Mouse (Mus musculus) intestine, embryonic 16.5 days (tissue): ENCODE results near the gene Gm26920. TPM values are rescaled to one million over a fixed set of nuclear protein-coding genes. Genes with fewer than 3 reads are reported as not detected.

Source experiments
- ATAC-seq: fragments of 200-750 bp; cut with Nextera tagmentation; 2 replicates; pipeline ENCODE4 v1.8.0; 2017; ENCODE audit warnings: moderate TSS enrichment, moderate library complexity
- H3K27ac ChIP-seq: fragments of 300-500 bp; sonication (generic); 2 replicates; pipeline ENCODE4 v1.5.1; 2014; ENCODE audit warnings: mild to moderate bottlenecking, low read length
- H3K27me3 ChIP-seq: fragments of 300-500 bp; sonication (generic); replicated peaks from 2 replicates; pipeline ENCODE4 v1.6.1; 2014; ENCODE audit warnings: low read length, control low read depth, mixed read lengths; ENCODE audit not compliant: control insufficient read depth, insufficient read depth
- H3K36me3 ChIP-seq: fragments of 300-500 bp; sonication (generic); 2 replicates; pipeline ENCODE4 v1.6.1; 2014; ENCODE audit warnings: low read length, control low read depth; ENCODE audit not compliant: control insufficient read depth, insufficient read depth
- H3K4me1 ChIP-seq: fragments of 300-500 bp; sonication (generic); 2 replicates; pipeline ENCODE4 v1.6.1; 2014; ENCODE audit warnings: low read length, control low read depth, mixed read lengths; ENCODE audit not compliant: control insufficient read depth, insufficient read depth
- H3K4me2 ChIP-seq: fragments of 300-500 bp; sonication (generic); 2 replicates; pipeline ENCODE4 v1.6.1; 2014; ENCODE audit warnings: low read depth, low read length, control low read depth
- H3K4me3 ChIP-seq: fragments of 300-500 bp; sonication (generic); 2 replicates; pipeline ENCODE4 v1.5.1; 2014; ENCODE audit warnings: mild to moderate bottlenecking, low read length
- H3K9ac ChIP-seq: fragments of 300-500 bp; sonication (generic); 2 replicates; pipeline ENCODE4 v1.6.1; 2014; ENCODE audit warnings: low read depth, low read length
- H3K9me3 ChIP-seq: fragments of 300-500 bp; sonication (generic); 2 replicates; pipeline ENCODE4 v1.6.1; 2016; ENCODE audit warnings: low read length, control low read depth; ENCODE audit not compliant: control insufficient read depth
- WGBS: fragments of 180-500 bp; shearing (Covaris S2); extraction: QIAGEN DNeasy Blood & Tissue Kit; methylation state at CpG from one replicate; pipeline ENCODE4 v1.1.7; 2014; 5-methylcytosine and 5-hydroxymethylcytosine counted together
- polyA plus RNA-seq: library from polyadenylated mRNA; unstranded; fragments of >200 nt; fragmentation: Nextera tagmentation; extraction: Ambion mirVana; gene quantifications from 2 replicates; pipeline ENCODE4 v1.2.1, GENCODE M21; 2015

Gene Gm26920
- polyA plus RNA-seq, 1 experiment from 2014 or later: 0.62 TPM

DNA sequence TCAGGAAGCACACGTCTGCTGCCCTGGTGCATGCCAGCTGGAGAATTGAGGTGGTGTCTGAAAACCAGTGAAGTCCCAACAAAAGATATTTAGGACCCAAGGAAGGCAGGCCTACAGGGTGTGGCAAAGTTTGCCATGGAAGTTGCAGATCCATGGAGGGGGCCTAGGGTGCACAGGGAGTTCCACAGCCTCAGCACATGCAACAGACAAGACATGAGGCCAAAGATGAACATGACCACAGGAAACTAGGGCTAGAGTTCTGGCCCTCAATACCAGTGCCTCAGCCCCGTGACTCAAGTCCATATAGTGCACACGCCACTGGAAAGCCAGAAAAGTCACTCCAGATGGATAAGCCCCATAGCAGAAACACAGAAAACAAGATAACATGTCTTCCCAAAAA, 61.6 kb downstream of the Gm26920 start:
- Histone ChIP-seq H3K4me3 (no peak overlapping the region), H3K27me3 (no peaks in the 10 kb centered on the region), H3K27ac (no peak overlapping the region), H3K4me2 (no peak overlapping the region), H3K9me3 (no peaks in the 10 kb centered on the region), H3K4me1 (no peaks in the 10 kb centered on the region), H3K36me3 (peaks cover 4% of the 10 kb centered on the region; the same call in 1 of the 2 replicates), H3K9ac (no peak overlapping the region)
- 93% methylated on average over 3 of the region's 3 CpGs for WGBS
- ATAC-seq: no peak

DNA sequence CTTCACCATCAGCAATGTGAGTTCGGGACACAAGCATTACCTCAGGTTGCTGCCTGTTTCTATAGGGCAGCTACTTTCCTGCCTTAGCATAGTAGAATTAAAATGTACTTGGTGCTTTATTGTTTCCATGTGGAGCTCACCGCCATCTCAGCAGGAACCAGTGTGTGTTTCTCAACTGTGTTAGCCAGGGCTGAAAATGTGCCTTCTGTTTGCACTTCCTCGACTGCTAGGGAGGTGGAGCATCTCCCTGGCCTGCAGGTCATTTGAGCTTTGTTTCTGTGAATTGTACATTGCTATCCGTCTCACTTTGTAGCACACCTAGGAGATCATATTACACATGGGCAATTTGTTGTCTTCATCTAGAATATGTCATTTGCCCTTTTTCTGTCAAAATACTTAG, 62.9 kb downstream of the Gm26920 start:
- Histone ChIP-seq H3K4me2 (no peak overlapping the region), H3K9me3 (no peaks in the 10 kb centered on the region), H3K4me1 (no peaks in the 10 kb centered on the region), H3K9ac (no peak overlapping the region), H3K36me3 (peaks cover 10% of the 10 kb centered on the region; the same call in 1 of the 2 replicates), H3K27ac (no peak overlapping the region), H3K27me3 (no peaks in the 10 kb centered on the region), H3K4me3 (no peak overlapping the region)
- 68% methylated on average over 4 of the region's 4 CpGs for WGBS
- ATAC-seq: no peak

DNA sequence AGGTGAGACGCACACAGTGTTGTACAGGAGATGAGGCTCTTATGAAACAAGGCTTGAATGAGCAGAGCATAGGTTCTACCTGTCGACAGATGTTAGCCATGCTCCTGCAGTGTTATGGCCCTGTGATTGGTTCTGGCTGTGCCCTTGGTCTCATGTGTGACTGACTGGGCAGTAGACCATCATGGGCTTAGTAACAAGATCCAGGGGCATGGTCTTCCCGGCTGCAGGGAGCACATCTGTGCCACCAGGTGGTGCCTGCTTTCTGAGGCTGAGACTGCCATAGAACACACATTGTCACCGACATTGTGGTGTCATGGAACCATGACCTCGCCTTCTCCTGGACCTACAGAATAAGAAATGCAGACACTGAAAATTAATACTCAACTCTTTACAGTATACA, 64.9 kb downstream of the Gm26920 start:
- Histone ChIP-seq H3K9me3 (no peaks in the 10 kb centered on the region), H3K27ac (no peak overlapping the region), H3K4me2 (no peak overlapping the region), H3K36me3 (peaks cover 10% of the 10 kb centered on the region; the same call in 1 of the 2 replicates), H3K4me3 (no peak overlapping the region), H3K27me3 (no peaks in the 10 kb centered on the region), H3K4me1 (no peaks in the 10 kb centered on the region), H3K9ac (no peak overlapping the region)
- ATAC-seq: no peak
- 83% methylated on average over 5 of the region's 5 CpGs for WGBS

DNA sequence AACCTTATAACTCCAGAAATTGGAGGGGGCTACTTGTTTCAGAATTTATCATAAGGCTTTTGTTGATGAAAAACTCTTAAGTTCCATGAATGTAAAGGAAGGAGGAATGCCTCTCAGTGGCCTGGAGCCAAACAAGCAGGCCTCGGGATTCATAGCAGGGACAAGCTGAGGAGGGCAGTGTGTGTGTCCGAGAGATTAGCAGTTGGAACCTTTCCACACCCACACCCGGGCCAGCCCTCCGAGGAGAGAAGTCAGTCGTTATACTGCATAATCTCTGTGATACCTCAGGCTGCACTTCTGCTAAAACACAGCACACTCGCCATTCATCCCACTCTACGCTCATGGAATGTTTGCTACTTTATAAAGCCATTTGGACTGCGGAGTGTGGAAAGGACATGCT, 66.4 kb downstream of the Gm26920 start:
- 85% methylated on average over 8 of the region's 8 CpGs for WGBS
- no peak overlapping the region for H3K4me2 ChIP-seq
- no peak overlapping the region for H3K9ac ChIP-seq
- no peak overlapping the region for H3K27ac ChIP-seq
- H3K36me3 ChIP-seq: peaks cover 12% of the 10 kb centered on the region
- H3K4me3 ChIP-seq: no peak overlapping the region
- ATAC-seq: no peak
- no peaks in the 10 kb centered on the region for H3K9me3 ChIP-seq
- no peaks in the 10 kb centered on the region for H3K4me1 ChIP-seq
- no peaks in the 10 kb centered on the region for H3K27me3 ChIP-seq

DNA sequence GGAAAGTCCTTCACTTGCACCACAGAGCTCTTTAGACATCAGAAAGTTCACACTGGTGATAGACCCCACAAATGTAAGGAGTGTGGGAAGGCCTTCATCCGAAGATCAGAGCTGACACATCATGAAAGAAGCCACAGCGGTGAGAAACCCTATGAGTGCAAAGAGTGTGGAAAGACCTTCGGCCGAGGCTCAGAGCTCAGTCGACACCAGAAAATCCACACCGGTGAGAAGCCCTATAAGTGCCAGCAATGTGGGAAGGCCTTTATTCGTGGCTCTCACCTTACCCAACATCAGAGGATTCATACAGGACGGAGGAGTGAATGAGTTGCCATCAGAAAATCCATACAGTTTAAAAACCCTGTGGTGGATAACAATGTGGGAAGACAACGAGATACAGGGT, 66.9 kb downstream of the Gm26920 start:
- Histone ChIP-seq H3K4me1 (no peaks in the 10 kb centered on the region), H3K9ac (no peak overlapping the region), H3K9me3 (no peaks in the 10 kb centered on the region), H3K4me3 (no peak overlapping the region), H3K4me2 (no peak overlapping the region), H3K27me3 (no peaks in the 10 kb centered on the region), H3K27ac (no peak overlapping the region), H3K36me3 (peaks cover 17% of the 10 kb centered on the region)
- 95% methylated on average over 9 of the region's 9 CpGs for WGBS
- ATAC-seq: no peak

DNA sequence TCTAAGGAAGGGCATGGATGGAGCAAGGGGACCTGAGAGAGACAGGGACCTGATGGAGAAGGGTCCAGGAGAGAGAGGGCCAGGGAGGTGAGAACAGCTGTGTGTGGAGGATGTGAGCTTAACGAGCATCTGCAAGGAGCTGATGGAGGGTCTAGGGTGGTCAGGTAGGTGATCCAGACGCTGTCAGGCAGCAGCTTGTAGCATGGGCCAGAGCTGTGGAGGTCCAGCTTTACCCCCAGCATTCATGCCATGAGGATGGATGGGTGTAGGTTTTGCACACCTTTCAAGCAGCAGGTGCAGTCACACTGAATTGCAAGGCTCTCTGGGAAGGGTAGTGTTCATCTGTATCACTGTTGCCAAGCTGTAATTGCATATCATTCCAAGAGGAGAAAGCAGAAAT, 70.7 kb downstream of the Gm26920 start:
- no peak for ATAC-seq
- 90% methylated on average over 2 of the region's 2 CpGs for WGBS

DNA sequence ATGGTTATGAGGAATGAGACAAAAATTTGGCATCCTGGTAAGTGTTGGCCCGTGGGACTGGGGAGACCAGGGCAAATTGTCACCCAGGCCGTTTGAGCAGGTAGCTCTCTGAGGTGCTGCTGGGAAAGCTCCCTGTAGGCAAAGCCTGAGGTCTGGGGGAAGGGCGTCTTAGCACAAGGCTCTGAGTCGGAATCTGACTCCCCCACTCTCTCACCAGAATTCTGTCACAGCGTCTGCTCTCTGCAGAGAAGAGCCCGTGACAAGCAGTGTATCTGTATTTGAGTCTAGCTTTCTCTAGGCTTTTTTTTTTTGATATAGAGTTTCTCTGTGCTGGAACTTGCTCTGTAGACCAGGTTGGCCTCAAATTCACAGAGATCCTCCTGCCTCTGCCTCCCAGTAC, 73.0 kb downstream of the Gm26920 start:
- no peak for ATAC-seq
- Histone ChIP-seq H3K4me2 (no peak overlapping the region), H3K27ac (no peak overlapping the region), H3K27me3 (no peaks in the 10 kb centered on the region), H3K9me3 (no peaks in the 10 kb centered on the region), H3K36me3 (peaks cover 28% of the 10 kb centered on the region), H3K9ac (no peak overlapping the region), H3K4me1 (no peaks in the 10 kb centered on the region), H3K4me3 (no peak overlapping the region)
- 94% methylated on average over 6 of the region's 6 CpGs for WGBS

More for the DNA sequence above, 70.7 kb downstream of the Gm26920 start:
- H3K9ac ChIP-seq: no peak overlapping the region
- H3K36me3 ChIP-seq: peaks cover 34% of the 10 kb centered on the region
- no peaks in the 10 kb centered on the region for H3K4me1 ChIP-seq
- no peak overlapping the region for H3K27ac ChIP-seq
- no peaks in the 10 kb centered on the region for H3K9me3 ChIP-seq
- H3K27me3 ChIP-seq: no peaks in the 10 kb centered on the region
- H3K4me2 ChIP-seq: no peak overlapping the region
- H3K4me3 ChIP-seq: no peak overlapping the region

DNA sequence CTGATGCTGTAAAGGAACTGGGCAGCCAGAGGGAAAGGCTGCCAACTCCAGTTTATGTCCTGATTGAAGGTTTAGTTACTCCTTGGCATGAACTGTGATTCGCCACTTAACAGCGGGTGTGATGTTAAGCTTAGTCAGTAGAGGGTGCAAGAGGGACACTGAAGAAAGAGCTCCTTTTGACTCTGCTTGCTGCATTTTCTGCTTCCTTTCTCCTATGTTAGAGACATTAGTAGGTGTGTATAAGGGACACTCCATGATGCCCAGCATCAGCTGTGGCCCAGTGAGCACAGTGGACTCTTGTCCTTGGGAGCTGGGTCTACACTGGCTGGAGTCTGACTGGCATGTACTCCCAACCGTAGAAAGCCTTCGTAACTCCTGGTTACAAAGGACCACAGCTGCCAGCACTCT, 77.2 kb downstream of the Gm26920 start:
- Histone ChIP-seq H3K9ac (no peak overlapping the region), H3K36me3 (peaks cover 19% of the 10 kb centered on the region), H3K4me2 (no peak overlapping the region), H3K27ac (no peak overlapping the region), H3K9me3 (no peaks in the 10 kb centered on the region), H3K4me3 (no peak overlapping the region), H3K27me3 (no peaks in the 10 kb centered on the region), H3K4me1 (peaks cover 16% of the 10 kb centered on the region)
- ATAC-seq: no peak; the same call in 1 of the 2 replicates
- WGBS: 75% methylated on average over 4 of the region's 4 CpGs

DNA sequence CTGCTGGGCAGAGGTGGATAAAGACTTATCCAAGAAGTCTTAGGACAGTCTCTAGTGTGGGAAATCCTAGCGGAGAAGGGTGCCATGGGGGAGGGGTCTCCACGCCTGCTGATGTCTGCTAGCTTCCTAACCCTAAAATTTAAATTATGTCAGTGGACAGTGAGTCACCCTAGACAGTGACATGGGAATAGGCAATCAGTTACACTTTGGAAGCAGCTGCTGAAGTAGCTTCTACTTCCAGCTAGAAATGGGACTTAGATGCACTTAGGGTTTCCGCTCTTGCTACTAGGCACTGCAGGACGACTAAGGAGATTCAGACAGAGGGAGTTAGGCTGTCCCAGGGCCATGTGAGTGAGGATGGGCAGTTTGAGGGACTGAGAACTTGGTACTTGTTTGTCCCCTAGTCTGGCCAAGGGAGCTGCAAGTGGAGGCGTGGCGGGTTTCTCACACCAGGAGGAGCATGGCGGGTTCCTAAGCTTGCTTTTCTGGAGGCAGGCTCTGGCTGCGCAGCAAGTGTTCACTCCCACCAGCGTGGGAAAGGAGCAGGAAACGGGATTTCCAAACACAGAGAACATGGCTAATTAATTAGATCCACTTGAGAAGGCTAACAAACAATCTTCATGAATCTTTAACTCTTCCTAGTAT, 79.5 kb downstream of the Gm26920 start:
- Histone ChIP-seq H3K9me3 (no peaks in the 10 kb centered on the region), H3K27me3 (no peaks in the 10 kb centered on the region), H3K4me3 (no peak overlapping the region), H3K4me1 (peaks cover 16% of the 10 kb centered on the region), H3K27ac (no peak overlapping the region; the same call in 1 of the 2 replicates), H3K4me2 (0 out of 2 replicates have a peak overlapping the region, but pooled peaks have one; percentile 3), H3K36me3 (peaks cover 11% of the 10 kb centered on the region), H3K9ac (no peak overlapping the region)
- no peak for ATAC-seq
- WGBS: 65% methylated on average over 10 of the region's 10 CpGs
